Mouse (Mus musculus) spleen, adult 2 months (tissue): Measurements from ENCODE around the gene Adcy1.

Experiments used
- CTCF ChIP-seq: fragments of 200-500 bp; IDR thresholded peaks from 2 replicates; pipeline ENCODE4 v1.5.1; 2011; ENCODE audit warnings: mild to moderate bottlenecking, inconsistent platforms; ENCODE audit not compliant: insufficient read depth, insufficient read length, insufficient replicate concordance; ENCODE audit errors: extremely low read depth
- POLR2A ChIP-seq: fragments of 200-500 bp; IDR thresholded peaks from 2 replicates; pipeline ENCODE4 v1.6.1; 2011; ENCODE audit warnings: low read depth, low read length, inconsistent platforms

GRCm38 (mm10) chr11:7194432-7195311 is 131.4 kb downstream of the Adcy1 start:
- TF ChIP-seq POLR2A (no peak), CTCF (no peak)
